Mouse (Mus musculus): ENCODE measurements at regions not wholly inside any gene's neighbourhood (a gene's known extent, or its start where the extent isn't known, plus 50 kb on each side); places are given as distances from the start of the nearest gene placed in this dataset.
A peak's percentile ranks its signal among the peaks of the same experiment; 100 is the strongest.

GRCm38 (mm10) chr2:105615891-105616733 is 52.6 kb upstream of the Pax6 start:
- in situ Hi-C loops (cut with MboI; ENCODE audit: low sequenced_read_pairs in 2 of 2, unreplicated experiment in 2 of 2): no loop called here
- peak; percentile 85 for DNase-seq (ENCODE audit: low read depth, low spot score)
- peaks cover 6 to 19% of the 10 kb centered on the region in 2 experiments for H3K4me1 ChIP-seq (ENCODE audit: control insufficient read depth in 2 of 2, insufficient read depth in 2 of 2, low read length in 2 of 2, poor library complexity in 1 of 2)
- H3K36me3 ChIP-seq (ENCODE audit: control insufficient read depth, insufficient read depth, low read length, poor library complexity, severe bottlenecking): no peaks in the 10 kb centered on the region
- no peaks in the 10 kb centered on the region for H3K9me3 ChIP-seq (ENCODE audit: control insufficient read depth, insufficient read depth, low read depth, low read length)
- TF ChIP-seq ZC3H11A (IDR thresholded peaks at IDR 0.05; ENCODE audit: borderline replicate concordance, low read depth, low read length) (peak; percentile 23; the same call in 1 of the 2 replicates), ZNF384 (IDR thresholded peaks at IDR 0.05; ENCODE audit: low read depth, low read length) (no peak), MAFK (IDR thresholded peaks at IDR 0.05; ENCODE audit: insufficient read depth, low read depth, low read length) (no peak), HCFC1 (IDR thresholded peaks at IDR 0.05; ENCODE audit: borderline replicate concordance, insufficient read depth, low read length) (no peak)
- no peak overlapping the region for H3K9ac ChIP-seq (ENCODE audit: insufficient read depth, low read depth, low read length, poor library complexity, severe bottlenecking)
- H3K4me3 ChIP-seq (ENCODE audit: insufficient read depth in 1 of 2, low read depth in 1 of 2, low read length in 2 of 2, poor library complexity in 1 of 2, severe bottlenecking in 1 of 2): peak overlapping the region in 1 of 2 experiments; percentile 9; a peak in 1 of 4 replicates
- no peak overlapping the region for H3K27ac ChIP-seq (ENCODE audit: insufficient read depth, low read depth, low read length, poor library complexity, severe bottlenecking)
